Mouse (Mus musculus) heart, adult 9 months (tissue): Measurements from ENCODE around the gene Mrpl2.

Source experiments
- DNase-seq, 2 experiments: peaks; one replicate each; pipeline ENCODE4 v3.0.0; 2022; ENCODE audit warnings: low spot score in 2 of 2

The Mrpl2 gene

DNA sequence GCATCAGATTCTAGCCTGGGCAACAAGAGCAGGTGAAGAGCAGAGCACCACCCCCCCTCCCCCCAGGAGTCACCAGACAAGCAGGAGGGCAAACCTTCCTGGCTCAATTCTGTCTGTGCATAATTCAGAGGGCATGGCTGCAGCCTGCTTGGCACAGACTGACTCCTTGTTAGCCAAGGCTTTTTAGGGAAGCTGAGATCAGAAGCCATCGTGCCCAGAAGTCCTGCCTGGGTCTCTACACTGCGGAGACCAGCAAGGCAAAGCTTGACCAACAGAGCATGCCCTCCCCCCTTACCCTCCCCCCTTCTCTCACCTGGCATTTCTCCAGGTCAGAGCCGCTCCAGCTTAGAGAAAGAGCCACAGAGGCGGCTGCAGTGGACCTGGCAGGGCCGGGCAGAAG is 16.7 kb downstream of the Mrpl2 start:
- DNase-seq = peak; percentile 50 to 52

DNA sequence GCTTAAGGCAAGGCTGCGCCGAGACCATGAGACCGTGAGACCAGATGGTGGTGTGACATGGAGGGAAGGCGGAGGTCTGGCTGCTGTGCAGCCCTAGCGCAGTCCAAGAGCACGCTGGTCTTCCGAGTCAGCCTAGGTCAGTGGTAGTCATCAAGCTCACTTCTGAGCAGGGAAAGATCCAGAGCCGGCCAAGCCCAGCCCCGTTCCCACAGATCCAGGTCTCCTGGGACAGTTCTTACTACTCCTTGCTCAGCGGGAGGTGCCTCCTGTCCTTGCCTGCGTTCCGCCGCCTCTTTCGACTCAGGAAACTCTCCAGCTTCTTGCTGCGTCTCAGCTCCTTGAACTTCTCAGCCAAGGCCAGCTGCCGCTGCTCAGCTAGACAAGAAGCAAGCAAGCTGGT is 21.7 kb downstream of the Mrpl2 start:
- peak; percentile 54 to 64 for DNase-seq

GRCm38 (mm10) chr17:46669911-46670310 is 23.9 kb downstream of the Mrpl2 start:
- DNase-seq = no peak

DNA sequence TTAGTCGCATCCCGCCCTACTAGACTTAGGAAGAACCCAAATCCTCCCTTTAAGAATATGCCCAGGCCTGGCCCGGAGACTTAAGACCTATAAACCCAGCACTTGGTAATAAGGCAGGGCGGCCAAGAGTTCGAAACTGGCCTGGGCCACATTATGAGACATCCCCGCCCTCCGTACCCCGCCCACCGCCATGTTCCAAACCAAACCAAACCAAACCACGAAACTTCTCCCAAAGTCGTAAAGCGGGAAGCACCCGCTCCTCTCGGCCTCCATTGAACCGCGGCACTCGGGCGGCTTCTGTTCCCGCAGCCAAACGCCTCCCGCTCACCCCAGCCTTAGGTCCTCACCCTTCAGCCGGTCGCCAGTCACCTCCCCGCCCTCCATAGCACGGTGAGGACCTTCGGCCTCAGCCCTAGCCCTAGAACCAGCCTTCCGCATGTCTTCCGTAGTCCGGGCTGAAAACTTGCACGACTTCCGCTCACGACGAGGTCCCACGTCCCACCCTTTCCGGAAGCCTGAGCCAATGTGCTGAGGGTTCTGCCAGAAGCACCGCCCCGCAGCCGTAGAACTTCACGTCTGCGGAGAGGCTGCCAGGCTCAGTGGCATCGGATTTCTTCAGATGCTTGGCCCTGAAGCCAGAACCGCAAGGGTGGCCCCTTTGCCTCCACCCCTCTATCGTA is 28.0 kb downstream of the Mrpl2 start, which contains the start of gene Rrp36:
Gene Rrp36 (minus strand): TSS at position 503 of the 680 bp plus-strand sequence.
- DNase-seq = peak; percentile 91

- no peak for DNase-seq
Measured at GRCm38 (mm10) chr17:46674530-46675283, 28.7 kb downstream of the Mrpl2 start.

DNA sequence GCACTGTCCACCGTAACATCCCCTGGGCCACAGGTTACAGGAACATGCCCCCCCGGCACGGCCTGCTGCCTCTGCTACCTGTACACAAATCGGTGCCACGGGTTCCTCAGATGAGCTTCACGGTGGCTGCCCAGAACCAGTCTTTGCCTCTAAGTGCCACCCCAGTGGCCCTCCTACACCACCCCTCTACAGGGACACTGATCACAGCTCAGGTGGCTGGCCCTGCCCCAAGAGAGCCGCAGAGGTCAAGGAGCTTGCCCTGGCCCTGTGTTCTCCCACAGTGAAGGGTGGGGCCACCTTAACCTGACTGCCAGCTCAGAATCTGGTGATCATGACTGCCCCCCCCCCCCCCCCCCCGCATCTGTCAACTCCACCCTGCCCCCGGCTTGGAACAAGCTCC is 32.4 kb downstream of the Mrpl2 start, which contains the start of gene Mea1:
Gene Mea1 (plus strand): TSS at position 378 of the 400 bp plus-strand sequence.
- peak in 1 of 2 experiments; percentile 27 for DNase-seq

DNA sequence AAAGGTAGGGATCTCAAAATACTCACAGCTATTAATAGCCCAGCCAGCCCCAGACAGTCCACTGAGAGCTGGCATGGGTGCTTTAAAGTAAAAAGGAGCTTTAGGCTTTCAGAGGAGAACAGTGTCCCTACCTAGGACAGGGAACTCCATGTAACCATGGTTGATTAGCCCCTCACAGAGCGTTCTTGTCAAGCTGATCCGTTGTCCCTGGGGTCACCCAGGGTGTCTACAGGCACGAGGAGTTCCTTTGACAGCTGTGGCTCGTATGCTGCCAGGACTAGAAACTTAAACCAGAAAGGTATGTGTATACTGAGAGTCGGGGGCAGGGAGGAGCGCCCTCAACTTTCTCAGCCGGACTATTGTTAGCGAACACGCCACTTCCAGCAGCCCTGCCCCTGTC is 32.9 kb downstream of the Mrpl2 start:
- peak; percentile 46 to 48 for DNase-seq

DNA sequence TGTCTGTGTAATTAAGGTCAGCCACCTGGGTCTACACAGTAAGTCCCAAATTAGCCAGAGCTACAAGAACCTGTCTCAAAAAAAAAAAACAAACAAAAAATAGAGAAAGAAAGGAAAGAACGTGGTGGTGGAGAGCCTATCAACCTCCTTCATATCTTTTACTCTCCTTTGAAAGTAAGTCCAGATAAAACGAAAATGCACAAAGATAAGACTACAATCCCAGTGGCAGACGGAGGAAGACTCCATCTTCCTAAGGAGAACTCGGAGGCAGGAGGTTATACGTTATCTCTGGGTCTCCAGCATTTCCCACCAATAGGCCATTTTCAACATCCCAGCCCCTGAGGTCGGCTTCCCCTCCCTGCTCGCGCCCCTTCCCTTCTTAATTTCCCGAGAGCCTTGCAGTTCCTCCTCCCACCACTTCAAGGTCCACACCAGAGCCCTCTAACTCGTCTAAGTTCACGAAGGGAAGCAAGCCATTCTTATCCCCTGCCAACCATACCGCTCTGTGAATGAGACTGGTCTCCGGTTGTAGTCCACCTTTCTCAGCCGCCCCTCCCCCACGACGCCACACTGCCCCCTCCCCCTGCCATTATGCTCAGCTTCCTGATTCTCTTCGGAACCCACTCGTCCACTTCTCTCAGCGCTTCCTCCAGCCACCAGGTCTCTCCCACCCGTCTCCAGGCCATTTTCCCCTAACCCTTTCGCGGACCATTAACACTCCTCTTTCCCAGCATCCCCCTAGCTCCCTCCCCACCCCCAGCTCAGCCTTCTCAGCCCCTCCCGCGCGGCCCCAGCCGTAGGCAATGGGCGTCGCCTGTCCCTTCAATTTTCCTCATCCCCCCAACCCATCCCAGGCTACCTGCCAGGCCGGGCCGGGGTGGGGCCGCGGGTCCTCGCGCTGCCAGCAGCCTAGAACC is 34.1 kb downstream of the Mrpl2 start:
- peak in 1 of 2 experiments; percentile 34 for DNase-seq

- DNase-seq = peak; percentile 95 to 96
Measured at GRCm38 (mm10) chr17:46680760-46681373, 34.8 kb downstream of the Mrpl2 start, which contains the start of gene Klhdc3. Klhdc3 (minus strand) TSS chr17:46680914.

GRCm38 (mm10) chr17:46681466-46682118 is 35.6 kb downstream of the Mrpl2 start:
- DNase-seq = peak in 1 of 2 experiments; percentile 35

GRCm38 (mm10) chr17:46682654-46683389 is 36.8 kb downstream of the Mrpl2 start:
- no peak for DNase-seq

DNA sequence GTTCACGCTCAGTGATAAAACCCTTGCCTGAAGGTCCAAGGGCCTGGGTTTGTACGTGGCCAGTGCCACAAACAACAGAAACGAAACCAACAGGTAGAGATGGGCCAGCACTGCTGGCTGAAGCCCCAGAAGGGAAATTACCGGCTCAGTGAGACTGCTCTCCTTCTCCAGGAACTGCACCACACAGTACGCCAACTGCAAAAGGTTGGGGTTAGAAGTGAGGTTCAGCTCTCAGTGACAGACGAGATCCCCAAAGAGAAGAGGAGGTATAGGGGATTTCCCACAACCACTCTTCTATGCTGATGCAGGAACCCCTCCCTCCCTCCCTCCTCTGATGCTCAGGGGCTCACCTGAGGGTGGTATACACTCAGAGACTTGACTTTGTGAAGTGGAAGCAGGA is 39.9 kb downstream of the Mrpl2 start:
- DNase-seq = no peak

- DNase-seq = no peak
Measured at GRCm38 (mm10) chr17:46690665-46691064, 44.6 kb downstream of the Mrpl2 start.

- DNase-seq = no peak
Measured at GRCm38 (mm10) chr17:46691390-46691789, 45.4 kb downstream of the Mrpl2 start.

DNA sequence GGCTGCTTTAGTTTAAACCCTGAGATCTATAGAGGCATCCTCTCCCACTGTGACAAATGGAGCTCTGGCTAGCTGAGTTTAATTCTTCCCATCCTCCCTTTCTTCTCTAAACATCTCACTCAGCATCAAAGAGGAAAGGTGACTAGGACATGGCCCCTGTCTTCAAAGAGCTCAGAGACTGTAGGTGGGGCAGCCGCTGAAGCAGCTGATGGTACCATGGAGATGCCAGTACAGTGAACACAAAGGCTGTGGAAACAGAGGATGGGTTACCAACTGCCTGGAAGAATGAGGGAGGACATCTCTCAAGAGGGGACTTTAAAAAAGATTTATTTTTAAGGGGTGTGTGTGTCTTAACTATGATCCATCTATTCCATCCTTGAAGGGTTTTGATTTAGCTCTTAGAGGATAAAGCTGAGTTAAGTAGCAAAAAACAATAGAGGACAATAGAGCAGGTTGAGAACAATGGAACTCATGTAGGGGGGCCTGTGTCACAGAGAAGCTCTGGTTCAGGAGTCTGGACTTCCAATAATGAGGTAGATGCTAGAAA is 48.6 kb downstream of the Mrpl2 start:
- DNase-seq = no peak

DNA sequence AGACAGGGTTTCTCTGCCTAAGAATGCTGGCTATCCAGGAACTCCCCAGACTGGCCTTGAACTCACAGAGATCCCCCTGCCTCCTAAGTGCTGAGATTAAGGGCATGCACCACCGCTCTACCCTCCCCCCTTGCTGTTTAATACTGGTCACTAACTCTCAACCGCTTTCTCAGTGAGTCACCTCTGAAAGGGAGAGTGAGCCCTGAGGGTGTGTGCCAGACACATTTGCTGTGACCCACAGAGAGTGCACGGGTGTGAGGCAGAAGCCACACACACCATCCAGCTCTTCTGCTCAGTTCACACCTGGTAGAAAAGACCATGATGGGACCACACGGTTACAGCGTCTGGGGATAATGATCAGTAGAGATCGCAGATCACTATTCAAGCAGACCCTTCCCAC is 52.5 kb downstream of the Mrpl2 start:
- DNase-seq = no peak

DNA sequence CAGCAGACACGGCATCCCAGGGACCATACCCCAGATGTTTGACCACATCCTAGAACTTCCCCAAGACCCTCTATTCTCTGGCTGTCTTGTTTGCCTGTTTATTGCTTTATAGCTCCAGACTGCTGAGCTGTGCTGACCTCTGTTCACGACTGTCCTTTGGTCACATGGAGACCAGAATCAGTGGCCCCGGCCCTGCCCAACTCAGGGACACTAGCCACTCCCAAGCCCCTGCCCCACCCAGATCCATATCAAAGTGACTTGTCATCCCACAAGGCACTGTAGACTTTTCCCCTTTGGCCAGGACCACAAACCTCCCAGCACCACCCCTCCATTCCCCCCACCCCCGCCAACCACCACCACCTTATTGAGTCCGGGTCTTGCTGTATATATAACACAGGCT is 53.2 kb downstream of the Mrpl2 start:
- DNase-seq = no peak
